Mouse (Mus musculus) G1E (cell line): ENCODE data around the gene Hoxa9.

Source experiments
- CTCF ChIP-seq: IDR thresholded peaks from 2 replicates; pipeline ENCODE4 v1.5.1; 2012; ENCODE audit warnings: low read depth, low read length, inconsistent platforms, mixed read lengths
- GATA1 ChIP-seq: IDR thresholded peaks from 2 replicates; pipeline ENCODE4 v1.6.1; 2012; ENCODE audit warnings: borderline replicate concordance, low read length, inconsistent platforms, mixed read lengths
- POLR2AphosphoS5 ChIP-seq: IDR thresholded peaks from 2 replicates; pipeline ENCODE4 v1.6.1; 2012; ENCODE audit warnings: low read depth, low read length, inconsistent platforms; ENCODE audit not compliant: insufficient replicate concordance
- TAL1 ChIP-seq: conservative IDR thresholded peaks from 2 replicates; pipeline ENCODE4 v1.6.1; 2012; ENCODE audit warnings: low read depth, low read length, inconsistent platforms, mixed read lengths

- no peak for TF ChIP-seq CTCF
- no peak for TF ChIP-seq TAL1
- no peak for TF ChIP-seq POLR2AphosphoS5
- TF ChIP-seq GATA1, result no peak
Observed at GRCm38 (mm10) chr6:52252775-52253376, 22.0 kb upstream of the Hoxa9 start.
